Mouse (Mus musculus) MEL (cell line): Measurements from ENCODE around the gene Strada. TPM values are rescaled to one million over a fixed set of nuclear protein-coding genes. Genes with fewer than 3 reads are reported as not detected.
"Not testable (repeated sequence)": the region's sequence is repeated elsewhere in the genome, so short reads cannot be mapped to it uniquely, and the experiment has no call there.

ENCODE experiments used
- DNase-seq: peaks from one replicate; pipeline ENCODE4 v3.0.0; 2011; ENCODE audit warnings: low read depth, low spot score
- H3K27ac ChIP-seq: 2 replicates; pipeline ENCODE4 v1.5.1; 2012; ENCODE audit warnings: low read depth, mild to moderate bottlenecking, control low read depth, low read length, moderate library complexity; ENCODE audit not compliant: control insufficient read depth
- H3K27me3 ChIP-seq, 2 experiments: fragments of 150-350 bp in 1 of 2; sonication (generic) in 1 of 2; 2 replicates each; pipeline ENCODE4 v1.6.1; 2012; ENCODE audit warnings: low read length in 2 of 2, mild to moderate bottlenecking in 2 of 2, improper control_type of control experiment in 1 of 2, moderate library complexity in 1 of 2; ENCODE audit not compliant: insufficient read depth in 2 of 2, control insufficient read depth in 1 of 2
- H3K36me3 ChIP-seq, 2 experiments: 2 replicates each; pipeline ENCODE4 v1.6.1; 2012 to 2014; ENCODE audit warnings: low read length in 2 of 2, improper control_type of control experiment in 1 of 2, inconsistent platforms in 1 of 2, mild to moderate bottlenecking in 1 of 2; ENCODE audit not compliant: insufficient read depth in 2 of 2, control insufficient read depth in 1 of 2
- H3K4me1 ChIP-seq, 2 experiments: fragments of 150-350 bp in 1 of 2; sonication (generic) in 1 of 2; 2 replicates each; pipeline ENCODE4 v1.6.1; 2012; ENCODE audit warnings: low read length in 2 of 2, improper control_type of control experiment in 1 of 2, mild to moderate bottlenecking in 1 of 2; ENCODE audit not compliant: insufficient read depth in 2 of 2, control insufficient read depth in 1 of 2
- H3K4me3 ChIP-seq, 2 experiments: fragments of 150-350 bp in 1 of 2; sonication (generic) in 1 of 2; 2 replicates each; pipeline ENCODE4 v1.5.1; 2012; ENCODE audit warnings: low read depth in 2 of 2, low read length in 2 of 2, mild to moderate bottlenecking in 2 of 2, moderate library complexity in 2 of 2, control low read depth in 1 of 2, improper control_type of control experiment in 1 of 2; ENCODE audit not compliant: control insufficient read depth in 1 of 2, insufficient read depth in 1 of 2
- H3K79me2 ChIP-seq: 2 replicates; pipeline ENCODE4 v1.6.1; 2012; ENCODE audit warnings: mild to moderate bottlenecking, low read length, moderate library complexity; ENCODE audit not compliant: control insufficient read depth, poor library complexity, insufficient read depth
- H3K9ac ChIP-seq: 2 replicates; pipeline ENCODE4 v1.6.1; 2012; ENCODE audit warnings: low read depth, mild to moderate bottlenecking, control low read depth, low read length, moderate library complexity; ENCODE audit not compliant: control insufficient read depth, poor library complexity, severe bottlenecking
- H3K9me3 ChIP-seq: fragments of 150-350 bp; sonication (generic); replicated peaks from 2 replicates; pipeline ENCODE4 v1.6.1; 2012; ENCODE audit warnings: mild to moderate bottlenecking, low read length, improper control_type of control experiment, moderate library complexity; ENCODE audit not compliant: insufficient read depth
- BHLHE40 ChIP-seq: IDR thresholded peaks from 2 replicates; pipeline ENCODE4 v1.6.1; 2012; ENCODE audit warnings: low read depth, mild to moderate bottlenecking, inconsistent platforms, low read length, improper control_type of control experiment, borderline replicate concordance
- CHD1 ChIP-seq: IDR thresholded peaks from 2 replicates; pipeline ENCODE4 v1.6.1; 2012; ENCODE audit warnings: low read depth, mild to moderate bottlenecking, inconsistent platforms, low read length, improper control_type of control experiment
- CHD2 ChIP-seq: IDR thresholded peaks from 2 replicates; pipeline ENCODE4 v1.6.1; 2011; ENCODE audit warnings: low read length, improper control_type of control experiment
- CTCF ChIP-seq, 3 experiments: IDR thresholded peaks in 2 of 3; conservative IDR thresholded peaks in 1 of 3; 2 replicates each; pipeline ENCODE4 v1.5.1; 2011 to 2012; ENCODE audit warnings: low read length in 3 of 3, low read depth in 2 of 3, mild to moderate bottlenecking in 2 of 3, improper control_type of control experiment in 1 of 3, inconsistent platforms in 1 of 3, mixed read lengths in 1 of 3, moderate library complexity in 1 of 3; ENCODE audit not compliant: control insufficient read depth in 1 of 3, insufficient read depth in 1 of 3, poor library complexity in 1 of 3, severe bottlenecking in 1 of 3
- E2F4 ChIP-seq: IDR thresholded peaks from 2 replicates; pipeline ENCODE4 v1.6.1; 2011; ENCODE audit warnings: low read depth, low read length, improper control_type of control experiment, borderline replicate concordance
- ELF1 ChIP-seq: IDR thresholded peaks from 2 replicates; pipeline ENCODE4 v1.6.1; 2014; ENCODE audit warnings: low read depth, mild to moderate bottlenecking, inconsistent platforms, low read length, improper control_type of control experiment, moderate library complexity
- EP300 ChIP-seq, 2 experiments: IDR thresholded peaks; 2 replicates each; pipeline ENCODE4 v1.6.1; 2011; ENCODE audit warnings: improper control_type of control experiment in 2 of 2, low read length in 2 of 2, low read depth in 1 of 2, mild to moderate bottlenecking in 1 of 2
- ETS1 ChIP-seq: IDR thresholded peaks from 2 replicates; pipeline ENCODE4 v1.6.1; 2012; ENCODE audit warnings: low read depth, mild to moderate bottlenecking, inconsistent platforms, low read length, improper control_type of control experiment, moderate library complexity
- GABPA ChIP-seq: IDR thresholded peaks from 2 replicates; pipeline ENCODE4 v1.6.1; 2012; ENCODE audit warnings: low read depth, mild to moderate bottlenecking, inconsistent platforms, low read length, improper control_type of control experiment, moderate library complexity
- GATA1 ChIP-seq: IDR thresholded peaks from 2 replicates; pipeline ENCODE4 v1.6.1; 2011; ENCODE audit warnings: low read depth, low read length, improper control_type of control experiment
- MAFK ChIP-seq: IDR thresholded peaks from 2 replicates; pipeline ENCODE4 v1.6.1; 2011; ENCODE audit warnings: low read depth, mild to moderate bottlenecking, low read length, improper control_type of control experiment, borderline replicate concordance
- MAX ChIP-seq: IDR thresholded peaks from 2 replicates; pipeline ENCODE4 v1.6.1; 2011; ENCODE audit warnings: low read length, improper control_type of control experiment
- MXI1 ChIP-seq: IDR thresholded peaks from 2 replicates; pipeline ENCODE4 v1.6.1; 2011; ENCODE audit warnings: mild to moderate bottlenecking, low read depth, low read length, improper control_type of control experiment
- MYB ChIP-seq: IDR thresholded peaks from 2 replicates; pipeline ENCODE4 v1.6.1; 2011; ENCODE audit warnings: mild to moderate bottlenecking, low read depth, low read length, improper control_type of control experiment
- NRF1 ChIP-seq: IDR thresholded peaks from 2 replicates; pipeline ENCODE4 v1.6.1; 2014; ENCODE audit warnings: low read depth, mild to moderate bottlenecking, inconsistent platforms, low read length, improper control_type of control experiment, moderate library complexity; ENCODE audit not compliant: poor library complexity, insufficient read depth, severe bottlenecking
- POLR2AphosphoS5 ChIP-seq: IDR thresholded peaks from 2 replicates; pipeline ENCODE4 v1.6.1; 2012; ENCODE audit warnings: low read depth, borderline replicate concordance, mild to moderate bottlenecking, inconsistent platforms, low read length, moderate library complexity, mixed read lengths
- RAD21 ChIP-seq: IDR thresholded peaks from 2 replicates; pipeline ENCODE4 v1.6.1; 2011; ENCODE audit warnings: mild to moderate bottlenecking, low read depth, low read length, improper control_type of control experiment
- SIN3A ChIP-seq: IDR thresholded peaks from 2 replicates; pipeline ENCODE4 v1.6.1; 2012; ENCODE audit warnings: low read length, improper control_type of control experiment, inconsistent platforms
- TBP ChIP-seq: IDR thresholded peaks from 2 replicates; pipeline ENCODE4 v1.8.0; 2011; ENCODE audit warnings: low read depth, low read length, improper control_type of control experiment
- USF1 ChIP-seq: IDR thresholded peaks from 2 replicates; pipeline ENCODE4 v1.6.1; 2014; ENCODE audit warnings: low read depth, mild to moderate bottlenecking, inconsistent platforms, low read length, improper control_type of control experiment, moderate library complexity
- ZC3H11A ChIP-seq: IDR thresholded peaks from 2 replicates; pipeline ENCODE4 v1.6.1; 2012; ENCODE audit warnings: low read depth, mild to moderate bottlenecking, inconsistent platforms, low read length, improper control_type of control experiment
- ZKSCAN1 ChIP-seq: IDR thresholded peaks from 2 replicates; pipeline ENCODE4 v1.6.1; 2012; ENCODE audit warnings: low read depth, mild to moderate bottlenecking, inconsistent platforms, low read length, improper control_type of control experiment, moderate library complexity
- ZMIZ1 ChIP-seq: IDR thresholded peaks from 2 replicates; pipeline ENCODE4 v1.6.1; 2012; ENCODE audit warnings: low read depth, mild to moderate bottlenecking, inconsistent platforms, low read length, improper control_type of control experiment, moderate library complexity
- ZNF384 ChIP-seq: IDR thresholded peaks from 2 replicates; pipeline ENCODE4 v1.6.1; 2012; ENCODE audit warnings: low read depth, mild to moderate bottlenecking, inconsistent platforms, low read length, improper control_type of control experiment
- polyA plus RNA-seq, 2 experiments: library from polyadenylated mRNA; stranded (reverse) in 1 of 2; unstranded in 1 of 2; fragments of >175 nt in 1 of 2; fragments of >200 nt in 1 of 2; gene quantifications; 2 replicates each; pipeline versions ENCODE4 v1.2.1 to v1.2.4; 2012; ENCODE audit warnings: low replicate concordance in 2 of 2, low read depth in 1 of 2; ENCODE audit not compliant: insufficient read length in 2 of 2, insufficient read depth in 1 of 2, missing spikeins in 1 of 2
- total RNA-seq: library from RNA; depleted of rRNA; stranded (reverse); fragments of 300-350 nt; gene quantifications from 2 replicates; pipeline ENCODE4 v1.2.3, GENCODE M21; 2012

The Strada gene
- total and polyA plus RNA-seq, 3 experiments, result 25.5 to 39.8 TPM; not detected in 1

DNA sequence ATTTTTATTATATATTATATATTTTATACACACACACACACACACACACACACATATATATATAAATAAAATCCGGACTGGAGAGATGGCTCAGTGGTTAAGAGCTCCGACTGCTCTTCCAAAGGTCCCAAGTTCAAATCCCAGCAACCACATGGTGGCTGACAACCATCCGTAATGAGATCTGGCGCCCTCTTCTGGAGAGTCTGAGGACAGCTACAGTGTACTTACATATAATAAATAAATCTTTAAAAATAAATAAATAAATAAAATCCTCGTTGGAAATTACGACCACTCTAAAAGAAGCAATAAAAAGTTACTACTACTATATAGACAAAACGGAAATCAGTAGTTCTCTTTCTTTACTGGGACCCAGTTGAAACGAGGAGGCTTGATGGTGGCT lies 32.0 kb upstream of the Strada start:
- not testable (repeated sequence) for H3K9me3 ChIP-seq, H3K79me2 ChIP-seq, H3K9ac ChIP-seq, DNase-seq, H3K4me3 ChIP-seq, H3K27me3 ChIP-seq, H3K27ac ChIP-seq, H3K4me1 ChIP-seq
- peak; percentile 8 to 15 (median 9); a peak in 1 of 6 replicates for TF ChIP-seq CTCF (IDR thresholded peaks at IDR 0.05 in 2 of 3, conservative IDR thresholded peaks at IDR 0.05 in 1 of 3; ENCODE audit: control insufficient read depth in 1 of 3, insufficient read depth in 1 of 3, low read depth in 2 of 3, low read length in 3 of 3, poor library complexity in 1 of 3, severe bottlenecking in 1 of 3)
- H3K36me3 ChIP-seq, result peaks cover 0 to 64% of the 10 kb centered on the region in 2 experiments; a peak in 3 of 4 replicates

DNA sequence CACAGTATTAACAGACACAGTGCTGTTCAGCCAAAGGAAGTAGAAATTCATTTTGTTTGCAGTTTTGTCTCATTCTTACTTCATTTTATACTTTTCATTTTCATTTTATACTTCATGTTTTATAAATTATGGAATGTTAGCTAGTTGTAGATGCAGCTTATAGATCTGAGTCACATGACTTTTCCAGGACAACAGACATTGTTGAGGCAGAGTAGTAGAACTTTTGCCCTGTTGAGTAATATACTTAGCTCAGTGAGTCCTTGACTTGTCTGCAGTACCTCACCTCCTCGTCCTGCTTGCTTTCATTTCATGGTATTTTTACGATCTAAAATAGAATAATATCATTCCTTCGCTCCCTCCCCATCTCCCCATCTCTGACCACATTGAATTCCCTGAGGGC lies 18.6 kb upstream of the Strada start:
- peaks cover 20 to 27% of the 10 kb centered on the region in 2 experiments for H3K36me3 ChIP-seq
- DNase-seq, result no peak
- H3K9ac ChIP-seq, result no peak overlapping the region
- no peaks in the 10 kb centered on the region for H3K9me3 ChIP-seq
- no peak overlapping the region for H3K4me3 ChIP-seq
- no peak overlapping the region for H3K27ac ChIP-seq
- peaks cover 0 to 11% of the 10 kb centered on the region in 2 experiments; a peak in 3 of 4 replicates for H3K4me1 ChIP-seq
- peaks cover 61% of the 10 kb centered on the region for H3K79me2 ChIP-seq
- TF ChIP-seq CHD2, result no peak
- peak; percentile 52 for TF ChIP-seq USF1
- no peaks in the 10 kb centered on the region for H3K27me3 ChIP-seq

DNA sequence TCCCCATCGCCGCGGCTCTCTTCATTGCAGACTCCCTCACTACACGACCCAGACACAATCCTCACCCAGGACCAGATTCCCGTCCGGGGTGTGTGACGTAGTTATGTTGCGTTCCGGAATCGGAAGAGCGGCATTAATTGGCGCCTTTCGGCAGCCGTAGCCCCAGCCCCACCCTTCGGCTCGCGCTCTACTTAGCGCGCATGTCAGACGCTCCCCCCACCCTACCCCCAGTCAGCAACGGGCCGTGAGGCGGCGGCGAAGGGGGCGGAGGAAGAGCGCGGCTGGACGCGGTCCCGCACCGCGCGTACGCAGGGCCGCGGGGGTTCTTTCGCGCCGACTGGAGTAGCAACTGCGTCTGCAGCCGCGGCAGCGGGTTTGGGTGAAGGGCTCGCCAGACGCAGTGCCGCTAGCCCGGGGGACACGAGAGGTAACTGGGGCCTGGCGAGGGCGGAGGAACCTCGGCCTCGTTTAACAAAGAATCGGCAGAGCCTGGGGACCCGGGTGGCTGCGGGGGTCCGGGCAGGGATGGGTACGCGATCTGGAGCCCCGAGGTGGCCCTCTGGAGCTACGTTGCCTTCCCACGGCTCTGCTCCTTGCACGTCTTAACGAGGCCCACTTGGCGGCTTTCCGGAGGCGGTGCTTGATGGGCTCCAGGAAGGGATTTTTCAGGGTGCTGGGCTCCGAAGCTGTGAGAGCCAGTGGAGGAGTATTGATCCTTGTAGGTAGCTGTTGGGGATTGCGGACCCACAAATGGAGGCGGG lies 14.9 kb upstream of the Strada start, which contains the start of gene Ddx42:
TSS of gene Ddx42 (plus strand) at position 197 of the 761 bp plus-strand sequence.
- H3K27ac ChIP-seq, result peak within 1 kb of the TSS; percentile 95
- no peaks in the 10 kb centered on the region for H3K27me3 ChIP-seq
- H3K4me3 ChIP-seq, result peak within 1 kb of the TSS; percentile 86 to 92
- peaks cover 0 to 19% of the 10 kb centered on the region in 2 experiments; a peak in 3 of 4 replicates for H3K4me1 ChIP-seq
- H3K9ac ChIP-seq, result peak within 1 kb of the TSS; percentile 91
- no peaks in the 10 kb centered on the region for H3K9me3 ChIP-seq
- H3K79me2 ChIP-seq, result peaks cover 68% of the 10 kb centered on the region
- DNase-seq, result peak; percentile 99
- H3K36me3 ChIP-seq, result peaks cover 12 to 32% of the 10 kb centered on the region in 2 experiments
- TF ChIP-seq POLR2AphosphoS5, result 0 out of 2 replicates have a peak, but pooled peaks have one; percentile 5
- TF ChIP-seq MXI1, result peak; percentile 85
- TF ChIP-seq ZNF384, result no peak
- TF ChIP-seq GATA1, result no peak
- TF ChIP-seq MYB, result no peak
- TF ChIP-seq E2F4, result peak; percentile 52; the same call in 1 of the 2 replicates
- peak in 1 of 2 experiments; percentile 27; a peak in 1 of 4 replicates for TF ChIP-seq EP300 (IDR thresholded peaks at IDR 0.05; ENCODE audit: low read depth in 1 of 2, low read length in 2 of 2)
- TF ChIP-seq MAX, result no peak
- TF ChIP-seq ELF1, result peak; percentile 92
- TF ChIP-seq ZC3H11A, result no peak
- TF ChIP-seq TBP, result peak; percentile 76
- TF ChIP-seq ZKSCAN1, result no peak
- no peak for TF ChIP-seq CTCF (IDR thresholded peaks at IDR 0.05 in 2 of 3, conservative IDR thresholded peaks at IDR 0.05 in 1 of 3; ENCODE audit: control insufficient read depth in 1 of 3, insufficient read depth in 1 of 3, low read depth in 2 of 3, low read length in 3 of 3, poor library complexity in 1 of 3, severe bottlenecking in 1 of 3)
- TF ChIP-seq MAFK, result no peak
- TF ChIP-seq CHD1, result peak; percentile 96
- TF ChIP-seq SIN3A, result peak; percentile 86
- peak; percentile 49 for TF ChIP-seq ETS1
- TF ChIP-seq NRF1, result peak; percentile 81
- no peak for TF ChIP-seq RAD21
- TF ChIP-seq GABPA, result no peak
- peak; percentile 52; the same call in 1 of the 2 replicates for TF ChIP-seq ZMIZ1
- no peak for TF ChIP-seq BHLHE40
